Mouse (Mus musculus) cerebellum, postnatal 25 days (tissue): ENCODE measurements around the gene Tmem108.

Source experiments
- DNase-seq, 2 experiments: peaks; one replicate each; pipeline ENCODE4 v3.0.0; 2021; ENCODE audit warnings: mixed read lengths in 2 of 2

The Tmem108 gene

GRCm38 (mm10) chr9:103761647-103762084 lies at the start of gene Tmem108:
Gene Tmem108, minus strand, starts transcription at chr9:103761837.
- DNase-seq: peak; percentile 96 to 98

DNA sequence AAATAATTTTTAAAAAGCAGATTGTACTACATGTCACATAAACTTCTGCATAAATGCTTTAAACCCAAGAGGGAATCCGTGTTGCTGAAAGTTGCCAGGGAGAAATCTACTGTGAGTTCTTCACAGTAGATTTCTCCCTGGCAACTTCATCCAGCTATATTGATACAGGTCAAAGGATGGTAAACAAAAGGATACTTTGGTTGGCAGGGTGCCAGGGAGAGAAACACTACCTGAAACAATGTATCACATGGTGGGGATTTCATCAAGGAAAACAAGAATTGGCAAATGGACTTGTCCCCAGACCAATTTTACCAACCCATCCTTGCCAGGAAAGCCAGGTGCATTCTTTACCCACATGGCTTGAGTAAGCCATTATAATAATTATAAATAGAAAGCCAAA lies 27.4 kb upstream of the Tmem108 start:
- DNase-seq: no peak

DNA sequence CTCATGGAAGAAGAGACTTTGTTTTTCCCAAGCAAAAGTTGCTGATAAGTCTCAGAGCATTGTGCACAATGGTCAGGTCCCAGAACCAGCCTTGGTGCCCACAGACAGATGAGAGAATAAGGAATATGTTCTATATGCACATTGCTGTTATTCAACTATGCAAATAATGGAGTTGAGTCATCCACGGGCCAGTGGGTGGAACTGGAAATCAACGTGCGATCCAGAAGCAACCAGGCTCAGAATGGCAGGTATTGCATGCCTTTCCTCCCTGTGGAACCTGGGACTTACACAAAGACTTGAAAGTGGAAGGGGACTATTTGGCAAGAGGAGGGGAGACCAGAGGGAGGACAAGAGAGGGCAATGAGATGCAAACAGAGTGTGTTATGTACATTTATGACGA lies 22.5 kb upstream of the Tmem108 start:
- DNase-seq: no peak

- DNase-seq: no peak
Measured at GRCm38 (mm10) chr9:103783276-103783675, 21.6 kb upstream of the Tmem108 start.

DNA sequence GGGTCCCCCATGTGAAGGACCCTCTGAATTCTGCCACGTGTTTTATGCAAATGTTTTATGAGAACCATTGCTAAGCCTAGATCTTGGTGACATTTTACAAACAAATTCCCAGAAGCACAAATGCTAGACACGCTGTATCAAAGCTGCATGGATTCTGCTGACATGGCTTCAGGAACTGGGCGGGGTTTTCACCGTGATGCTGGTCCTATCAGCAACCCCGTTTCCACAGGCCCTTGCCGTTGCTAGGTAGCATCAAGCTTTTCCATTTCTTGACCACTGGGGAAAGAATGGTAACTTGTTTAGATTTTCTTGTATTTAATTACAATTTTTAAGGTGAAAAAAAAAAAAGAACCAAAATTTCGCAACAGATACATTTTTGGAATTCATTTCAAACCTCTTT lies 20.7 kb upstream of the Tmem108 start:
- no peak for DNase-seq

GRCm38 (mm10) chr9:103781407-103781806 lies 19.8 kb upstream of the Tmem108 start:
- no peak for DNase-seq

GRCm38 (mm10) chr9:103780598-103780997 lies 19.0 kb upstream of the Tmem108 start:
- DNase-seq: no peak

DNA sequence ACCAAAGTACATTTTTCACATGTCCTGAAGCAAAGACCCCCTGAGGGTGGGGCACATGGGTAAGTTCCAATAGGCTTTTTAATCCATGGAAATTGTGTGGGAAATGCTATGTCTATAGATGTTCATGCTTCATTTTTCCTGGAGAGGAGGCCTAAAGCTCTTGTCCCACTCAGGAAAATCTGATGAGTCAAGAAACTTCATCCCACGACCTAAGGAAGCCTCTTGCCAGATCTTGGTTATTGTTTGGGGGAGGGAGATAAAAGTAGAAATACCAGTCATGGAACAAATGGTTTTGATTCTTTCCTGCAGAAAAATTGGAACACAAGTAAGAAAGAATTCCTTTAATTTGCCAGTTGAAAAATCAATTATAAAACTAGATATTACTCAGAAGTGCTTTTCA lies 16.5 kb upstream of the Tmem108 start:
- no peak for DNase-seq

DNA sequence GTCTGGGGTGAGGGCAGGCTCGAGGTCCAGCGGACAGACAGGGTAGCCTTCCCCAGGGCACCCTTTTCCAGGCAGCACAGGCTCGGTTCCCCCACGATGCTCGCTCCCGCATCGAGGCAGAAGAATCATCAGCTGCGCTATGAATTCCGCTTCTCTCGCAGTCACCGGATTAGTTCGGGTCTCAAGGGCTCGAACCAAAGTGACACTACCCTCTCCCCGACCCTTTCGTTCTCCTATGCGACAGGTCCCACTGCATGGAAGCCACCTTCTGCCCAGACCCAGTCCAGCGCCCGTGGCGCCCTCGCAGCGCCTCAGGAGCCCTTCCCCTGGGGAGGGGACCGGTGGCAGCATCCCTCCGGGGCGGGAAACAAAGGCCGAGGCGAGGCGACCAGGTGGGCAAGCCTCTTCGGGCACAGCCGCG lies 476 bp downstream of the Tmem108 start:
- DNase-seq: peak in 1 of 2 experiments; percentile 69

GRCm38 (mm10) chr9:103760356-103760755 lies 1.3 kb downstream of the Tmem108 start:
- DNase-seq: no peak

DNA sequence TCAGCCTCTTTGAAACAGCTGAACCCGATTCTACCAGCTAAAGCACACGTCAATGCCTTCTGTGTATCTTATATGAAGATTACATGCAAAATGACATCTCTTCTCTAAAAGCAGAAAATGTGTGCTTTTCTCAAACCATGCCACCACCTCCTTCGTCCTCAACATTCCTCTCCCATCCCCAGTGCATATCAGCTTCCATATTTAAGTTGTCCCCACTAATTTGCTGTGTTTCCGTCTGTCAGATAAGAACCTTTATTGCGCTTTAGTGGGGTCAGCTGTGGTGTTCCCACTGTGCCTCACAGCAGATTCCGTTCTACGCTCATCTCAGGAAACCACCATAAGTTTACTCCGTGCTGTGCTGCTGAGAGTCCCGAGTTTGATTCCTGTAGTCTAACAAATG lies 1.8 kb downstream of the Tmem108 start:
- no peak for DNase-seq

GRCm38 (mm10) chr9:103758930-103759695 lies 2.5 kb downstream of the Tmem108 start:
- DNase-seq: peak; percentile 88 to 93

- no peak for DNase-seq
Measured at GRCm38 (mm10) chr9:103758246-103758645, 3.4 kb downstream of the Tmem108 start.

DNA sequence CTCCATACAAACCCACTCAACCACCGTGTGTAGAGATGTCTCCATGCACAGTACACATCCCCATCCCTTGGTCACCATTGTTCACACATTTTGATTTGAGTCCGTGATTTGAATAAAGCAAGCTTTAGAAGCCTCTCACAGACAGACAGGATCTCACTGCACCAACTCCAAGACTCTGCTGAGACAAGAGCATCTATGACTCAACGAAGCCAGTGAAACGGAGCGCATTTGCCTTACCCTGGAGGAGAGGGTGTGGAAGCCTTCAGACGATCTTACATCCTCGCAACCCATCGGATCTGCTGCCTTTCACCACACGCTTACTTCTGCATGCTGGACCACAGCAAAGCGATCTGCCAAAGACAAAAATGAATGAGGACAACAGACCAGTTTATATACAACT lies 9.0 kb downstream of the Tmem108 start:
- no peak for DNase-seq

DNA sequence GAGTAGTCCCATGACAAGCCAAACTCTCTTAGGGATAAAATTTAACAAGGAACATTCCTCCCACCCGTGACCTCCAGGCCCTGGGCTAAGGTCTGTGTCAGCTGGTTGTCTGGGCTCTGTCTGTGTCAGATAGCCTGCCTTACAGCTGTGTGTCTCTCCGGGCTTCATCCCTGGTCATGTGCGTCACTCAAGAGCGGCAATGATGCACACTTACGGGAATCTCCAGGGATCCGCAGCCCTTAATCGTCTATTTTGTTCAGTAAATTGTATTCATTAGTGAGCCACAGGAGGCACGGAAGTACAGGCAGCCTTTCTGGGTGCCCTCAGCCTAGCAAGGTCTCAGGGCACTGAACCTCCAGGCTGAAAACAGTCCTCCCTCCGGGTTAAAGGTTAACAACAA lies 10.1 kb downstream of the Tmem108 start:
- DNase-seq: no peak

DNA sequence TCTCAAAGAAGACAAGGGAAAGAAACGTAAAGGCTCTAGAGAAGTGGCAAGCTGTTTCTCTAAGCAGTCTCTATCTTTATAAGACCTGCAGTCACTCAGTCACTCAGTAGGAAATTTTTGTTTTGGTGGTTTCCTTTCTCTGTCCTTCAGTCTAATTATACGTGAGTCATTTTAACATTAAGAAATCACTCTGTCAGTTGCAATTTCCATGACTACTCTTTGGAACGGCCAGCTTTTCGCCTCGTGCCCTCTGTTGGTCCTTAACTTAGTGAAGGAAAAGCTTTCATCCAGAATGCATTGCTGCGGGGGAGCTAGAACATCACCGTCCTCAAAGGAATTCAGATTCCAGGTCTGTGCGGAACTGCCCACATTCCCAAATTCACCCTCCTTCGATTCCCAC lies 11.1 kb downstream of the Tmem108 start:
- DNase-seq: no peak

GRCm38 (mm10) chr9:103746598-103746997 lies 15.0 kb downstream of the Tmem108 start:
- DNase-seq: no peak

DNA sequence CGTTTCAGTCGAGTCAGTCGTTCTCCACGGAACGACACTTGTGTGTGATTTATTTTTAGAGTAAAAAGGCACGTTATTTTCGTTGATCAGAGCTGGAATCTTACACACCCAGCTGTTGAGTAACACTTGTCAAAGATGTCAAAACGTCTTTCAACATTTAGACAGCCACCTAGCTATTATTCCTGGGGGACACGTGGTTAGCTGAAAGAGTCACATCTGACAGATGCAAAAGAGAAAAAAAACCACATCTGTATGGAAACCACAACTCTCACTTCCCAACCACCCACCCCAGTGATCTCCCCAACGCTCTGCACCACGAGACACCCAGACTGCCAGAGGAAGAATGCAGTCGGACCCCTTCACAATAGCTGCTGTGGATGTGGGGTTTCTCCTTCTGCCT lies 21.5 kb downstream of the Tmem108 start:
- DNase-seq: no peak

GRCm38 (mm10) chr9:103739062-103739461 lies 22.6 kb downstream of the Tmem108 start:
- DNase-seq: no peak

DNA sequence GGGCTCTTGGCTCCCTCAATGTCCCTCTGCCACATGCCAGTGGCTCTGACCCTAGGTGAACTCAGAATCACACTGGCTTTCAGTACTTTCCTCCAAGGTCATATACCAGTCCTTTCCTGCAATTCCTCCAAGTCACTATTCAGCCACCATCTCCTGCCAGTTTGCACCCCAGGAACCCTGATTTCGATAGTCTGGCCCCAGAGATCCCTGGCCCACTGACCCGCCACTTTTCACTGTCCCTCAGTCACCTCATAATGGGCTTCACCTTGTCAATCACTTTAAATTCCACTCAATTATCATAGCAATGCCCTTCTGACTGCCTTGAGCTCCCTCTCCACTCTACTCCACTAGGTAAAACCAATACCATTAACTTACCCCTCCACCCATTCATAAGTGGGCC lies 31.9 kb downstream of the Tmem108 start:
- DNase-seq: no peak

DNA sequence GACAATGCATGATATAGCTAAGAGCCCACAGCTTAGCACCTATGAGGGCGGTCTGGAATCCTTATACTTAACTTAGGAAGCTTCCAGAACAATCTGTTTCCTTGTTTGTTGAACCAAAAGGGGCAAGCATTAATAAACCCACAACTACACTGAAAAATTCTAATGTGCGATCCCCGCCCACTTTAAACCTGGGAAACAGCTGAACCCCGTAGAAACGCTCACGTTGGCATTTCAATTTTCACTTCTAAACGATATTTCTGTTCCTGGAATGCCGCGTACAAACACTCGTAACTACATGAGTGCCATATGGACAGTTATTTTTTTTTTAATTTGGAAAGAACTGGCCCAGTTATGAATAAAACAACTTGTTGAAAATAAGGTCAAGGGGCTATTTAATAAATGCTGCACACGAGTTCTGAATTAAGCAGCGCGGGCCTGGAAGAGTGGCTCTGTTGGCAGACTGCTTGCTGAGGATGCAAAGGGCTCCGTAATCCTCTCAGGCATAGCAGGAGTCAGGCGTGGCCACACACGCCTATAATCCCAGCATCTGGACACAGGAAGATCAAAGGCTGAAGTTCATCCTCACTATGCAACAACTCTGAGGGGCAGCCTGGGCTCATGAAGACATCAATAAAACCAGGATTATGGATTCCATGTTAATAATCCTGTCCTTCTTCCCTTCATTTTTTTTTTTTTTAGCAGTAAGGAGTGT lies 34.7 kb downstream of the Tmem108 start:
- DNase-seq: no peak

- DNase-seq: peak in 1 of 2 experiments; percentile 48
Measured at GRCm38 (mm10) chr9:103725497-103725896, 36.1 kb downstream of the Tmem108 start.

DNA sequence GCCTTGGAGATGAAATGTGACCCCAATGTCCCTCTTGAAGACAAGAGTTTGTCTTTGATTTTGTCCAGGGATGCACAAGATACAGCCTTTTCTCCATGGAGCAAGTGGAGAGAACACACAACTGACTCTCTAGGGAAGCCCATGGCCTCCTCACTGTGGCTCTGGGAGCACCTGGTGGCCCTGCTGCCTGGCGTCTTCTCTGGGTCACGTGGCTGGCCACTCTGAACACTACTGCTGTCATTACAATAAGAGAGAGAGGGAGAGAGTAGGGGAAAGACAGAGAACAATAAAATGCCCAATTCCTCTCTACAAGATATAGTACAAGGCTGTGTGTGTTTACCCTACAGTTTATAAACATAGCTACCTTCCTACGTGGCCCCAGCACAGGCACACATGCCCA lies 40.2 kb downstream of the Tmem108 start:
- peak; percentile 48 to 62 for DNase-seq

DNA sequence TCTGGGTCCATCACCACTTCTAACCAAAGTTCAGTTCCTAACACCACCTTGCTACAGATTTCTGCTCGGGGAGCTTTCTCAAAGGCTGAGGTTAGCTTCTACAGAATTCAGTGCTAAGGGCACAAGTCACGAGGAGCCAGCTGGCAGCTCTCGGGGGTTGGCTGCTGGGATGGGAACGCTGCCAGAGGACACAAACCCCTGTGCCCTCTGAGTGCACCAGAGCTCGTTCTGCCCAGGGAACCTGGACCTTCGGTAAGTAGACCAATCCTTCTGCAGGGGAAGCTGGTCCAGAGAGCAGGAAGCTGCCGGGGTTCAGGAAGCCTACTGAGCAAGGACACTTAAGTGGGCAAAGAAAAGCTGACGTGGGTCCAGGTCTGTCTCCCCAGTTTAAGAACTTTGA lies 40.6 kb downstream of the Tmem108 start:
- DNase-seq: peak; percentile 66 to 74
